Mouse (Mus musculus) forebrain, embryonic 12.5 days (tissue): ENCODE data around the gene Aqr. TPM values are rescaled to one million over a fixed set of nuclear protein-coding genes. Genes with fewer than 3 reads are reported as not detected.

Experiments used
- ATAC-seq: fragments of 200-750 bp; cut with Nextera tagmentation; 2 replicates; pipeline ENCODE4 v1.8.0; 2017; ENCODE audit warnings: moderate TSS enrichment; ENCODE audit not compliant: low FRiP score
- H3K27ac ChIP-seq: fragments of 300-500 bp; sonication (generic); 2 replicates; pipeline ENCODE4 v1.5.1; 2016; ENCODE audit warnings: mild to moderate bottlenecking
- H3K27me3 ChIP-seq: fragments of 300-500 bp; sonication (generic); 2 replicates; pipeline ENCODE4 v1.6.1; 2016; ENCODE audit warnings: mild to moderate bottlenecking
- H3K36me3 ChIP-seq: fragments of 300-500 bp; sonication (generic); replicated peaks from 2 replicates; pipeline ENCODE4 v1.6.1; 2016; ENCODE audit warnings: mild to moderate bottlenecking
- H3K4me1 ChIP-seq: fragments of 300-500 bp; sonication (generic); 2 replicates; pipeline ENCODE4 v1.6.1; 2016
- H3K4me2 ChIP-seq: fragments of 300-500 bp; sonication (generic); 2 replicates; pipeline ENCODE4 v1.6.1; 2016; ENCODE audit warnings: mild to moderate bottlenecking, moderate library complexity
- H3K4me3 ChIP-seq: fragments of 300-500 bp; sonication (generic); replicated peaks from 2 replicates; pipeline ENCODE4 v1.5.1; 2016; ENCODE audit warnings: mild to moderate bottlenecking
- H3K9ac ChIP-seq: fragments of 300-500 bp; sonication (generic); 2 replicates; pipeline ENCODE4 v1.6.1; 2016; ENCODE audit warnings: mild to moderate bottlenecking
- H3K9me3 ChIP-seq: fragments of 300-500 bp; sonication (generic); 2 replicates; pipeline ENCODE4 v1.6.1; 2016
- WGBS: fragments of 180-500 bp; shearing (Covaris S2); methylation state at CpG from one replicate; pipeline ENCODE4 v1.1.7; 2016; 5-methylcytosine and 5-hydroxymethylcytosine counted together
- microRNA-seq: library from miRNA; unstranded; fragments of <30 nt; microRNA quantifications from one replicate; pipeline ENCODE4, GENCODE M21; 2017
- polyA plus RNA-seq: library from polyadenylated mRNA; unstranded; fragments of >200 nt; fragmentation: Nextera tagmentation; extraction: Ambion mirVana; gene quantifications from 2 replicates; pipeline ENCODE4 v1.2.1, GENCODE M21; 2016

Aqr gene
- polyA plus RNA-seq, 1 experiment from 2014 or later, result 58.9 TPM

GRCm38 (mm10) chr2:114052696-114053598, 133.9 kb downstream of the Aqr start, which contains the start of gene Actc1:
Gene Actc1, minus strand, starts transcription at chr2:114053548.
- no peak for ATAC-seq
- WGBS, result 63% methylated on average over 13 of the region's 14 CpGs
- H3K4me1 ChIP-seq, result peaks cover 7% of the 10 kb centered on the region; the same call in 1 of the 2 replicates
- H3K9me3 ChIP-seq, result no peaks in the 10 kb centered on the region
- no peak within 1 kb of the TSS for H3K9ac ChIP-seq
- no peaks in the 10 kb centered on the region for H3K27me3 ChIP-seq
- H3K36me3 ChIP-seq, result no peaks in the 10 kb centered on the region
- H3K4me2 ChIP-seq, result no peak within 1 kb of the TSS
- H3K27ac ChIP-seq, result no peak within 1 kb of the TSS
- no peak within 1 kb of the TSS for H3K4me3 ChIP-seq

- no peaks in the 10 kb centered on the region for H3K27me3 ChIP-seq
- no peak for ATAC-seq
- no peaks in the 10 kb centered on the region; the same call in 1 of the 2 replicates for H3K4me1 ChIP-seq
- 96% methylated on average over 13 of the region's 14 CpGs for WGBS
- H3K4me2 ChIP-seq, result no peak overlapping the region
- H3K36me3 ChIP-seq, result no peaks in the 10 kb centered on the region
- H3K9ac ChIP-seq, result no peak overlapping the region
- no peak overlapping the region for H3K4me3 ChIP-seq
- H3K27ac ChIP-seq, result no peak overlapping the region
- no peaks in the 10 kb centered on the region for H3K9me3 ChIP-seq
Observed at GRCm38 (mm10) chr2:114051871-114052241, 135.0 kb downstream of the Aqr start.

Small RNA genes within 50 kb of the gene (microRNA-seq; reads per million reads assigned to microRNA genes)
- not detected for gene Mir7002

Other genes with a start within 250 kb of the Aqr start
- 2.2 and 2.6 TPM in 2 replicates for gene Gjd2, start 173.4 kb downstream of the Aqr start, polyA plus RNA-seq
- gene Actc1, start 133.5 kb downstream of the Aqr start, polyA plus RNA-seq, result 2.7 and 6.4 TPM in 2 replicates
- gene Zfp770, start 14.4 kb upstream of the Aqr start, polyA plus RNA-seq, result 4.8 and 4.9 TPM in 2 replicates